Mouse (Mus musculus) testis, adult 2 months (tissue): Measurements from ENCODE around the gene A030014E15Rik. TPM values are rescaled to one million over a fixed set of nuclear protein-coding genes. Genes with fewer than 3 reads are reported as not detected.

ENCODE experiments used
- H3K27ac ChIP-seq: fragments of 200-500 bp; 2 replicates; pipeline ENCODE4 v1.5.1; 2012; ENCODE audit warnings: low read depth, low read length; ENCODE audit not compliant: control insufficient read depth, insufficient read depth
- H3K27me3 ChIP-seq: fragments of 200-500 bp; 2 replicates; pipeline ENCODE4 v1.6.1; 2012; ENCODE audit warnings: mild to moderate bottlenecking, low read length, moderate library complexity; ENCODE audit not compliant: control insufficient read depth, insufficient read depth
- H3K36me3 ChIP-seq: fragments of 200-500 bp; 2 replicates; pipeline ENCODE4 v1.6.1; 2012; ENCODE audit warnings: mild to moderate bottlenecking, low read length; ENCODE audit not compliant: control insufficient read depth, insufficient read depth
- H3K4me1 ChIP-seq: fragments of 200-500 bp; 2 replicates; pipeline ENCODE4 v1.6.1; 2012; ENCODE audit warnings: low read length; ENCODE audit not compliant: control insufficient read depth, insufficient read depth
- H3K4me3 ChIP-seq: fragments of 200-500 bp; 2 replicates; pipeline ENCODE4 v1.5.1; 2012; ENCODE audit warnings: low read depth, mild to moderate bottlenecking, low read length, moderate library complexity, mixed read lengths; ENCODE audit not compliant: control insufficient read depth
- CTCF ChIP-seq: fragments of 200-500 bp; IDR thresholded peaks from 2 replicates; pipeline ENCODE4 v1.5.1; 2012; ENCODE audit warnings: low read depth, mild to moderate bottlenecking, inconsistent platforms, low read length, moderate library complexity; ENCODE audit not compliant: control insufficient read depth, insufficient read depth, insufficient replicate concordance
- POLR2A ChIP-seq: fragments of 200-500 bp; IDR thresholded peaks from 2 replicates; pipeline ENCODE4 v1.6.1; 2012; ENCODE audit warnings: low read depth, mild to moderate bottlenecking, inconsistent platforms, low read length, moderate library complexity; ENCODE audit not compliant: control insufficient read depth
- polyA plus RNA-seq: library from polyadenylated mRNA; depleted of rRNA; stranded (reverse); fragments of >200 nt; gene quantifications from 2 replicates; pipeline ENCODE4 v1.2.3, GENCODE M21; 2012; rRNA removed

Gene A030014E15Rik
- polyA plus RNA-seq = 0.14 TPM in 1 of 2 replicates, not detected in the other

GRCm38 (mm10) chr1:82924650-82925049 is at the start of gene A030014E15Rik:
TSS of gene A030014E15Rik (plus strand) at chr1:82924917.
- Histone ChIP-seq H3K27ac (no peak within 1 kb of the TSS), H3K36me3 (no peaks in the 10 kb centered on the region), H3K4me3 (no peak within 1 kb of the TSS), H3K4me1 (no peaks in the 10 kb centered on the region), H3K27me3 (no peaks in the 10 kb centered on the region)
- no peak for TF ChIP-seq CTCF
- TF ChIP-seq POLR2A = no peak

- Histone ChIP-seq H3K36me3 (peaks cover 3% of the 10 kb centered on the region), H3K27ac (no peak overlapping the region), H3K4me1 (no peaks in the 10 kb centered on the region), H3K27me3 (no peaks in the 10 kb centered on the region), H3K4me3 (no peak overlapping the region)
- TF ChIP-seq POLR2A = no peak
- TF ChIP-seq CTCF = no peak
Observed at GRCm38 (mm10) chr1:82879172-82879571, 45.5 kb upstream of the A030014E15Rik start.

GRCm38 (mm10) chr1:82880196-82880595 is 44.5 kb upstream of the A030014E15Rik start:
- H3K36me3 ChIP-seq = peaks cover 3% of the 10 kb centered on the region

GRCm38 (mm10) chr1:82893269-82893668 is 31.4 kb upstream of the A030014E15Rik start:
- no peaks in the 10 kb centered on the region for H3K27me3 ChIP-seq
- H3K4me3 ChIP-seq = no peak overlapping the region
- H3K4me1 ChIP-seq = no peaks in the 10 kb centered on the region
- H3K27ac ChIP-seq = no peak overlapping the region
- H3K36me3 ChIP-seq = no peaks in the 10 kb centered on the region
- TF ChIP-seq POLR2A = no peak
- TF ChIP-seq CTCF = no peak

More at GRCm38 (mm10) chr1:82880196-82880595, 44.5 kb upstream of the A030014E15Rik start:
- H3K27me3 ChIP-seq = no peaks in the 10 kb centered on the region
- H3K4me1 ChIP-seq = no peaks in the 10 kb centered on the region
- no peak overlapping the region for H3K27ac ChIP-seq
- TF ChIP-seq CTCF (no peak), POLR2A (no peak)
- no peak overlapping the region for H3K4me3 ChIP-seq

GRCm38 (mm10) chr1:82900567-82900966 is 24.1 kb upstream of the A030014E15Rik start:
- TF ChIP-seq CTCF = no peak
- no peak for TF ChIP-seq POLR2A
- no peaks in the 10 kb centered on the region; the same call in 1 of the 2 replicates for H3K36me3 ChIP-seq
- H3K4me1 ChIP-seq = no peaks in the 10 kb centered on the region
- H3K27me3 ChIP-seq = no peaks in the 10 kb centered on the region
- no peak overlapping the region for H3K27ac ChIP-seq
- no peak overlapping the region for H3K4me3 ChIP-seq

GRCm38 (mm10) chr1:82901201-82901600 is 23.5 kb upstream of the A030014E15Rik start:
- no peaks in the 10 kb centered on the region for H3K4me1 ChIP-seq
- H3K27me3 ChIP-seq = no peaks in the 10 kb centered on the region
- no peak overlapping the region for H3K4me3 ChIP-seq
- no peak overlapping the region for H3K27ac ChIP-seq
- H3K36me3 ChIP-seq = no peaks in the 10 kb centered on the region; the same call in 1 of the 2 replicates
- TF ChIP-seq CTCF = no peak
- TF ChIP-seq POLR2A = no peak

- no peaks in the 10 kb centered on the region; the same call in 1 of the 2 replicates for H3K36me3 ChIP-seq
- H3K4me1 ChIP-seq = no peaks in the 10 kb centered on the region
- H3K4me3 ChIP-seq = no peak overlapping the region
- no peaks in the 10 kb centered on the region for H3K27me3 ChIP-seq
- TF ChIP-seq CTCF (no peak), POLR2A (no peak)
- no peak overlapping the region for H3K27ac ChIP-seq
Observed at GRCm38 (mm10) chr1:82905886-82906285, 18.8 kb upstream of the A030014E15Rik start.
